Mouse (Mus musculus) spleen, postnatal 4 days (tissue): Measurements from ENCODE around the gene Isg20l2.

ENCODE experiments used
- DNase-seq, 2 experiments: peaks; one replicate each; pipeline ENCODE4 v3.0.0; 2022; ENCODE audit warnings: low spot score in 2 of 2

Isg20l2 gene

DNA sequence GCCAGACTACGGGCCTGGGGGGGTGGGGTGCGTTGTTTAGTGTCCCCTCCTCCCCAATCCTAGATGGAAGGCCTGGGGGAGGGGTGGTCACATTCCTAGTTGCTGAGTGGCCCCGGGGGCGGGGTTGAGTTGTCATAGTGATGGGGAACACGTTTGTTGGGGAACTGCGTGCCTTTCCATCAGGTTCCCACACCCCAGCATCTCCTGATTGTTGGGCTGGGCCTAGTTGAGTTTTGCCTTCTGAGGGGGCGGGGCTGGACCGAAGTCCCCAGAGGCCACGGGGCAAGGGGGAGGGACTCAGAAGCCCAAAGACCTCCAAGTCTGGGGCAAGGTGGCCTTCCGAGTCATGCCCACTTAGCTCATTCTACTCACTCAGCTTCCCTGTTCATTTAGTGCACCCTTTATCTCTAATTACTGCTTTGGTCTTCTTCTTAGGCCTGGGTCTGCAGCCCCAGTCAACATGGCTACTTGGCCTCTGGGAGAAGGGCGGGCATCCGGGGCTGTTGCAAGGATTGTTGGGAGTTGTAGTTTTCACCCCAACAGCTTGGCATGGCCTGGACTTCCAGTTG is 19.5 kb upstream of the Isg20l2 start:
- peak; percentile 50 to 75 for DNase-seq

DNA sequence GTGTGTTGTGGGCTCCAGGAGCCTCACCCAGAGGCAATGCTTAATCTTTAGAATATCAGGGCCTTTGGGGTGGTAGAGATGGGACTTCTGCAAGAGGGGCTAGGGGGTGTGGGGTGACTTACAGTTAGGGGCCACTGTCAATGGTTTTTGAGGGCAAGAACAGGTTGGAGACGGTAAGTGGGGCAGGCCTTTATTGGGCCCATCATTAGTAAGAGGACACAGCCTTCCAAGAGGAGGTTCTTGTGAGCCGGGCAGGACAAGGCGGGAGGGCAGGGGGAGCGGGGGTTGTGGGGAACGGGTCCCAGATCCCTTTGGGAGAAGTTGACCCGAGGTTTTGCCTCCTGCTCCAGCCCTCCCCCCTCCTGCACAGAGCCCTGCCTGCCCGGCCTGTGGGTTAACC is 16.6 kb upstream of the Isg20l2 start:
- no peak for DNase-seq

DNA sequence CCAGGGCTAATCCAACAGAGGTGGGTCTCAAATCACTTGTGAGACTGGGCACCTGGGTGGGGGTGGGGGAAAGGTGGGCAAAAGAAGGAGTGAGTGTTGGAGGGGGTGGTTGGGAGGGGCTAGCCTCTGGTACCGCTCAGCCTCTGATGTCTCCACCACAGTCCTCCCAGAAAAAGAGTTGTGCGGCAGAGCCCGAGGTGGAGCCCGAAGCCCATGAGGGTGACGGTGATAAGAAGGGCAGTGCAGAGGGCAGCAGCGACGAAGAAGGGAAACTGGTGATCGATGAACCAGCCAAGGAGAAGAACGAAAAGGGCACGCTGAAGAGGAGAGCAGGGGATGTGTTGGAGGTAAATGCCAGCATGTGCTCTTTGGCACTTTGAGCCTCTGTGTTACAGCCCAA is 16.2 kb upstream of the Isg20l2 start:
- no peak for DNase-seq

DNA sequence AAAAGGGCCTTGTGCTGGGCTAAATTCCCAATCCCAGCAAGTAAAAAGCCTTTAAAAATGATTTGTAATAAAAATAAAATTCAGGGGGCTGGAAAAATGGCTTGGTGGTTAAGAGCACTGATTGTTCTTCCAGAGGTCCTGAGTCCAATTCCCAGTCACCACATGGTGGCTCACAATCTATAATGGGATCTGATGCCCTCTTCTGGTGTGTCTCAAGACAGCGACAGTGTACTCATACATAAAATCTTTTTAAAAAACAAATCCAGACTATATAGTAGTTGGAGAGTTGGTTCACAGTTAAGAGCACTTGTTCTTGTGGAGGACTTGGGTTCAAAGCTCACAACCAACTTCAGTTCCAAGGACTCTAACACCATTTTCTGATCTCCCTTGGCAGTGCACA is 13.1 kb upstream of the Isg20l2 start:
- DNase-seq = no peak

DNA sequence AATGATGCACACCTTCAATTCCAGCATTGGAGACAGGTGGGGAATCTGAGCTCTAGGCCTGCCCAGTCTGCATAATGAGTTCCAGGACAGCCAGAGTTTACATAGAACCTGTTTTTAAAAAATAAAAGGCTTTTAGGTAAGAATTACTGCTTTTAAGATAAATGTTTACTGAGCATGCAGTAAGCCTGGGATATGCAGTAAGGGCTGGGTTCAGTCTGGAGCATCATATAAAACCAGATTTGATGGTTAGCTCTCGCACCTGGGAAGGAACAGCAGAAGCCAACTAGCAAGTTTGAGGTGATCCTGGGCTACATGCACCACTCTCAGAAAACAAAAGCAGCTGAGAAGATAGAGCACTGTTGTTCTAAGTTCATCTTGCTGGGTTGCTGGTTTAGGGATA is 11.6 kb upstream of the Isg20l2 start:
- DNase-seq = no peak

DNA sequence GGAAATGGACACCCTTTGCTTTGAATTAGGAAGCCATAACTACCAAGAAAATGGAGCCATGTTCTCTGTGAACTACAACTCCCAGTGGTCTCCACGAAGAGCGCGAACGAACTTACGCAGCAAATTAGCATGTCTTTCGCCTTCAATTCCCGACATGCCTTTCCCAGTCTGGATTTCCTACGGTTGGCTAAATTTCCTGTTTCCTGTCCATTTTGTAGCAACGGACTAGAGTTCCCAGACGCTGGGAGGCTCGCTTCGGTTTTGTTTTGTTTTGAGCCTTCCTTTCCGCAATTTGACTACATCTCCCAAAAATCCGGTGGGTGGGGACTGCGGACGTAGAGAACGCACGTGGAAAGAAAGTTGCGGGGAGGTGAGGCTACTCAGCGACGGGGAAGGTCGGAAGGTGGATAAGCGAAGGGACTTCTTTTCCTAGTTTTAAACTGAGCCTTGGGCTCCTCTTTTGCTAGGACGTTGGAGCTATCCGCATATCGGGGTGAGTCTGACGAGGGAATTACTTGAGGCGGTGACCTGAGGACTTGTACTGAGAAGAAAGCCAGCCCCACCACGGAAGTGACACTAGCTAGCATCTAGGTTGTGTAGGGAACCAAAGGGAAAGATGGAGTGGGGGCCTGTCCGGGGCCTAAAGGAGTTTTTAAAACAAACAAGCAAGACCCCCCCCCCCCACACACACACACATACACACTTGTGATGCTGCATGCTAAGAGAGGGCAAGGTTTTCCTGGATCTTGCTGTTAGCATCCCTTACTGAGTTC is 10.6 kb upstream of the Isg20l2 start, which contains the start of gene Mrpl24:
Gene Mrpl24 (plus strand): TSS at position 171 of the 773 bp plus-strand sequence.
- peak; percentile 67 to 72 for DNase-seq

DNA sequence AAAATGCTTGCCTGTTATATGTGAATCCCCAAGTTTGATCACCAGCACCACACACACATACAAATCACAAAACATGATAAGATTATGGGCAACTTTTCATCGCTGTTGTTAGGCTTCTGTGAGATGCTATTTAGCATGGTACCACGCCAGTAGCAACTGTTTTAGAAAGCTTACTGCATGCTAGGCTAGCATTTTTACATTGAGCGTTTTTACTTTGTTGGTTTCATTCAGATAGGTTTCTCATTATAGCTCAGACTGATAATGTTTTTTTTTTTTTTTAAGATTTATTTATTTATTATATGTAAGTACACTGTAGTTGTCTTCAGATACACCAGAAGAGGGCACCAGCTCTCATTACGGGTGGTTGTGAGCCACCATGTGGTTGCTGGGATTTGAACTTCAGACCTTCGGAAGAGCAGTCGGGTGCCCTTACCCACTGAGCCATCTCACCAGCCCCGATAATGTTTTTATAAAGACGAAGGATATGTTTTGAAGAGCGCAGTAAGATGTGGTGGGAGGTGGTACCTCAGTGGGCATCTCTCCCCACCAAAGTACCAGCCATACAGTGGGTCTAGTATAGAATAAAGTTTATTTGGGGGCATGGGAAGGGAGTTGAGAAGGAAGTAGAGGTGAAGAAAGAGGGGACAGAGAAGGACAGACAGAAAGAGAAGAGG is 9.7 kb upstream of the Isg20l2 start:
- DNase-seq = no peak

DNA sequence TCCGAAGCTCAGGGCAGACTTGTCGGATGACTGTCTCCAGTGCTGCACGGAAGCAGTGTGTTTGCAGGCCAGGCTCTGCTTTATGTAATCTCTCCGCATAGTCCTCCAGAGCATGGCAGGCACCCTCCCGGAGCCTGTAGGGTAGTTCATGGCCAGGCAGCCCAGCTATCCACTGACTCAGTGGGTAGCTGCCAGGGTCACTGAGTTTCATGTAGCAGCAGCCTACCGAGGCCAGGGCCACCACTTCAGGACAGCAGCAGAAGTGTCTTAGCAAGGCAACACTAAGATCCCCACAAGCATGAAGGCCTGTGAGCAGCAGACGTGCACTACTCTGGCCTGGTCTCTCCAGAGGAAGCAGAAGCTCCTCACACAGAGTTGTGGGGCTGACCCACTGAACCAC is 5.1 kb upstream of the Isg20l2 start:
- DNase-seq = no peak

DNA sequence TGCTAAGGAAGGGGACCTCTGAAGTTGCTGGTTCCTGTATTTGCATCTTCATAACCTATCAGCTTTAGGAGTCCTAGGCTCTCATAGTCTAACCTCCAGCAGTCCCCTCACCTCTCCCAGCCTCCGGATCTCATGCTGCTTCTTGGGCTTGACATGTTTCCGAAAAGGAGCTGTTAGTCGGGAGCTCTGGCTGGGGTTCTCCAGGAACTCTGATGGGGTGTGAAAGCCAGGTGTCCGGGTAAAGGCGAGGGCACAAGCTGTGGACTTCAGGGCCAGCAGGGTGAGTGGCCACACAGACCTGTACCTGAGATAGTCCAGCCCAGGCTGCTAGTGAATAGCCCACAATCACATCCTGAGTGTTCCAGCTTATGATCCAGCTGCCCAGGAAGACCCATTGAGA is 2.7 kb upstream of the Isg20l2 start:
- no peak for DNase-seq

DNA sequence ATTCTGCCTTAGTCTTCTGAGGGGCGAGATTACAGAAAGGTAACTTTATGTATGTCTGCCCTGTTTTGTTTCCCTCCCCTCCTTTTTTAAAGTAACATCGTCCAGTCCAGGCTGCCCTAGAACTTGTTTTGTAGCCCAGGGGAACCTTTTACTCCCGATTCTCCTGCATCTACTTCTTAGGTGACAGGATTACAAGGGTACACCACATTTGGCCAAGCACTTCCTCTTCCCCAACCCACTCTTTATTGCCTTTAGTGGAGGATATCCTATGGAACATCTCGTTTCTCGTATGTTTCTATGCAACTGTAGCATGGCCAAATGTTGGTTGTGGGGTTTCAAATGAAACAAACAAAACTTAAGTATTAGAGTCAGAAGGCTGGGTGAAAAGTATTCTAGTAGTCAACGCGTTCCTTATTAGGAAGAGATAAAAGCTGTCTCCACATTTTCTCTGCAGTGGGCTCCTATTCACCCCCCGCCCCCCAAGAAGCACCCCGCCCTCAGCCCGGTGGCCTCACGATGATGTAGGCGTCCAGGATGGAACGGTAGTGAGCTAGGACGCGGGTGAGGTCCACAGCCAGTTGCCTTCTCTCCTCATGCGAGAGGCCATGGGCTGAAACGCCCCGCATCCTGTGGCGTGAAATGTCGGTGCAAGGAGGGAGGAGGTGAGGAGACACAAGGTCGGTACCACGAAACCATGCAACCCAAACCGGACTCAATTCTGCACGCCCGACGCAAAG is 605 bp upstream of the Isg20l2 start:
- DNase-seq = no peak

DNA sequence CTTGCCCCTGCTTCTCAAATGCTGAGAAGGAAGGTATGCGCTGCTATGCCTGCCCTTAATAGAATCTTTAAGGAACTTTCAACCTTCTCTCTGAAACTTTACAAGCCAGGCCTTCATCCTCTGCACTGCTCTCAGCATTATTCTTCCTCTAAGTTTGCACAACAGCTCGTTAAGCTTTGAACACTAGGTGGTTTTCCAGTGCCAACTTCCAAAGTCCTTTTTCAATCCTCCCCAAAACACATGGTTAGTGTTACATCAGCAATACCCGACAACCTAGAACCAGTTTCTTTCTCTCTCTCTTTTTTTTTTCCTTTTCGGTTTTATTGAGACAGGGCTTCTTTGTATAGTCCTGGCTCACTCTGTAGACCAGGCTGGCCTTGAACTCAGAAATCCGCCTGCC is 3.9 kb downstream of the Isg20l2 start:
- no peak for DNase-seq

DNA sequence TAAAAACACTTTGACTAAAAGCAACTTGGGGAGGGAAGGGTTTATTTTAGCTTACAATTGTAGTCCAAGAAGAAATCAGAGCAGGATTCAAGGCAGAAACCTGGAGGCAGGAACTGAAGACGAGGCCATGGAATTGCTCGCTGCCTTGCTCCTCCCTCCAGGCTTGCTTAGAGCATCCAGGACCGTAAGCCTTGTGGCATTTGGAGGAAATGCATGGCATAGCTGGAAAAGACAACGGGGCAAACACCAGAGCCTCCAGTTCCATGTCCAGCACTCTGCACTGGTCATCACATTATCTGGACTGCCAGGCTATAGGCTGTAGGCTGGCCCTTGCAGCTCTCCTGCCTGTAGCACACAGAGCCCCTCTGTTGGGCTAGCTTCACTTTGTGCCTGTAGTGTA is 4.4 kb downstream of the Isg20l2 start:
- no peak for DNase-seq

DNA sequence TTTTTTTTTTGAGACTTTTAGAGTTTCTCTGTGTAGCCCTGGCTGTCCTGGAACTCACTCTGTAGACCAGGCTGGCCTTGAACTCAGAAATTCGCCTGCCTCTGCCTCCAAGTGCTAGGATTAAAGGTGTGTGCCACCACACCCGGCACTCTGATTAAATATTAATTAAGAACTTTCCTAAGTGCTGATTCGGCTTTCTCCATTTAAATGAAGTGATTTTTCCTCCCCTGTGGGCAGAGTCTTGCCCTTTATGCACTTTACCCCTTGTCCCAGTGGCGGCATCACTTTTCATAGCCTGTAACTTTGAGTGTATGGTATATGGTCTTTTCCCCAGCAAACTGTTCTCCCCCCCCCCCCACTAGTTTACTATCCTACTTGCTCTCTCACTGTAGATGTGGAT is 5.1 kb downstream of the Isg20l2 start:
- DNase-seq = no peak

DNA sequence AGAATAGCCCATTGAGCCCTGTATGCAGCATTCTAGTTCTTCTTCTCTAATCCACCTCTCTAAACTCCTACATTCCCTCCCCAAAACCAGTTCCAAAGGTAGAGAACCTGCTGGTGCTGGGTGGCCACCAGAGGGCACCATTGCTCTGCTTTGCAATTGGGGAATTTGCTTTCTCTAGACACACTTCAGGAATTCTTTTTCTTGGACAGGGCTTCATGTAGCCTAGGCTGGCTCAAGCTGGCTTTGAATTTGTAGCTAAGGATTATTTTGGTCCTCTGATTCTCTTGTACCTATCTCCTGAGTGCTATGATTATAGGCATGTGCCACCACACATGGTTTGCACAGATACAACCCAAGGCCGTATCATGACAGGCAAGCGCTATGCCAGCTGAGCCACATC is 5.7 kb downstream of the Isg20l2 start:
- DNase-seq = peak; percentile 72 to 90

DNA sequence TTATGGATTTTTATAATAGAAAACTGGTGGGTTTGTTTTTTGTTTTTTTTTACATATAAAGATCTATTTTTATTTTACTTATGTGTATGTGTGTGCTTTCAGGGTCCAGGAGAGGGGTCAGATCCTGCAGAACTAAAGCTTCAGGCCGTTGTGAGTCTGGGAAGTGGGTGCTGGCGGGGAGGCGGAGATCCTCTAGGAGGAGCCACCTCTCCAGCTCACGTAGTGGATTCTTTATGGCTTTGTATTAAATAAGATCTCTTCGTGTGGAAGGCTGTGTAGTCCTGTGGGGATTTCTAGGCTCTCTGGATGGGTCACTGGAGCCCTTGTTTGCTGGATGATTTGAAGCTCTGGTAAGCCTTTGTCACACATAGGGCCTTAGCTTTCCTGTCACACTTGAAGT is 10.5 kb downstream of the Isg20l2 start:
- DNase-seq = no peak

DNA sequence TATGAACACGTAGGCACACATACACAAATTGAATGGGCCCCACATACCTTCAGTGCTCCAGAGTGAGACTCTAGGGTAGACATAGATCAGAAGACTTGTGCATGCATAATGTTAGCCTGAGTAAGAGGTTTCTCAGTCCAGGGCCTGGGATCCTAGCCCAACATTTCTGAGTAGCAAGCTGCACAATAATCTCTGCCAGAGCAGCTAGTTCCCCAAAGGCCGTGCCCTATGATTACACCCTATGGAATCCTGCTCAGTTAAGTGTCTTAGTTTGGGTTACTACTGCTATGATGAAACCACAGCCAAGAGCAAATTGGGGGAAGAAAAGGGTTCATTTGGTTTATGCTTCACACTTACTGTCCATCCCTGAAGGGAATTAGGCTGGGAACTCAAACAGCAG is 12.4 kb downstream of the Isg20l2 start:
- DNase-seq = no peak

DNA sequence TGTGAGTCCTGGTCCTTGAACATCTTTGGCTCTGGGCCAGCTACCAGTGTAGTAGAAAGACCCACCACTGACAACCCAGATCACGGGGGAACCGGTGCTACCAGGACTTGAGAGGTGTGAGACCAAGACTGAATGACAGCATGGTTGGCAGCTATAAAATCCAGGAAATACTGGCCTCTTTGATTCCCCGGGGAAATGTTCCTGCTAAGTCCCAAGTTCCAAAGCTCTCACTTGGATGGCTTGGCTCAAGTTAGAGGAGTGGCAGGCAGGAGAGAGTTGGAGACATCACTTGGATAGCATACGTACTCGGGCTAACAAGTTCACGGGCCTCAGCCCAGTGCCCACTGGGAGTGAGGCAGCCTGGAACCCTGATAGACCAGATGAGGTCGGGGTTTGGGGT is 13.5 kb downstream of the Isg20l2 start:
- no peak for DNase-seq

DNA sequence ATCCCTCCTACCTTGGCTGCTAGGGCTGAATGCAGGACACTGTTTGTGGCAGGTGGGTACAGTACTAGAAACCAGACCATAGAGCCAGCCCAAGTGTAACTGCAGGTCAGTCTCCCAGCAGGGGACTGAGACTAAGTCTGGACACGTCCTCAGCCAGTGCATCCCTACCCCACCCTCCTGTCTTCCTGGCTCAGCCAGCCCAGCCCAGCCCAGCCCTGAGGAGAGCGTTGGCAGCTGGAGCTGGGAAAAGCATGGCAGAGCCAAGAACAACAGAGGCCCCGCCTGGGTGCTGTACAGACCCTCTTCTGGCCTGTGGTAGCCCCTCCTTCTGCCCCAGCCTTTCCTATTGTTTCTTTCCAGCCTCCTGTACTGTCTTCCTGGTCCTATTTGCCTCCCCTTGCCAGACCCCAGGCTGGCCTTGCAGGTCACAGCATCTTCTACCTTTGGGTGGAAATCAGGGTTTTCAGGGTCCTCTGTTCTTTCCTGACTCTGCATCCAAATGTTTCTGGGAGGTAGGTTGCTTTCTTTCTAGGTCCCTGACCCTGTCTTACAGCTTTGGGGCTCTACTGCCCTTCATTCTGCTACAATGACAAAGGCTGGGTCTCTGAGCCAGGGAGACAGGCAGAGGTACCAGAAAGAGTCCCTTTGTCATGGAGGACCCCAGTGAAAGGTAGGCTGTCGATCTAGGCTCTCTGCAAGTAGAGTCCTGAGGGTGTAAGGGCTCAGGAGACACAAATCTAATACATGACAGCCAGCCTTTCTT is 14.9 kb downstream of the Isg20l2 start:
- DNase-seq = no peak

DNA sequence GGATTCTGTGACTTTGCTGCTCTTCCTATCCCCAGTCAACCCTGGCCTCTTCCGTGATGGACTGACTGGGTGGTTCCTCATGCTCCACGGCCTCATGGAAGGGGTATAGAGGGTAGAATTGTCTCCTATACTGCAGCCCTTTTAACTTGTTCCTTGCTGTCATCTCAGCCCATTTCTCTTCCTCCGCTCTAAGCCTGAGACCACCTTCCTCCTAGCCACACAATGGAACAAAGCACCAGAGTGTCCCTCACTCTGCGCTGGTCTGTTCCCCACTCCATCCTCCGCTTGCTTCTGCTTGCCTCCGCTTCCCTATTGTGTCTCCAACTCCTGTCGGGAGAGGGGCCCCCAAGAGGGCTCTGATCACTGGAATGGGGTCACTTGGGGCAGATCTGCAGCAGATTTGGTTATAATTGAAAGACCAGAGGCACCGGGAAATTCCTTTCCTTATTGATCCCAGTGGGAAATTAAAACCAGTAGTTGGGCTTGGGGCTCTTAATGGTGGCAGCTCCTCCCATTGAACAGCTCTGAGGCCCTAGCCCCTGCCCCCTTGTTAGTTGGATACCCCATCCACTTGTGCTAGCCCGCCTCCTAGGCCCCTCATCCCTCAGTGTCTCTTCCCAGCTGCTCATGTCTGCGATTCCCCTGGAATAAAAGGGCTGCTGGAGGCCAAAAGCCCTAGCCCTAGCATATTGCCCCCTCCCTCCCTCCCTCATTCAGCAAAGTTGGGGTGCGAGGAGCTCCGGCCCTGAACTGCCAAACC is 15.8 kb downstream of the Isg20l2 start:
- no peak for DNase-seq

DNA sequence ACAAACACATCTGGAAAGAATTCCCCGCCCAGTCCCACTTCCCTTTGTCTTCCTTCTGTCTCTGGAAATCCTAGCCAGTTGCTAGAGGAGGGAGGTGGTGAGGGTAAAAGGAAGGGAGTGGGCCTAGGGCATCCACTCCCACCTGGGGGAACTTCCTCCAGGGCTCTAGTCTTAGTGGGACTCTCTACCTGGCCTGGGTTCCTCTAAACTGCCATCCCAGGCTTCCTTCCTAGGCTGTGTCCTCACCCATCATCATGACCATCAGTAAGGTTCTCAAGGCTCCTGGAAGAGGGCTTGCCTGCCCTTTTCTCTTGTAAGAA is 16.4 kb downstream of the Isg20l2 start:
- no peak for DNase-seq
